Mouse (Mus musculus) erythroblast, embryonic 14.5 days (primary cell): Measurements from ENCODE around the gene Setd1a. TPM values are rescaled to one million over a fixed set of nuclear protein-coding genes. Genes with fewer than 3 reads are reported as not detected.
A peak's percentile ranks its signal among the peaks of the same experiment; 100 is the strongest.

Experiments
- H3K27me3 ChIP-seq: 2 replicates; pipeline ENCODE4 v1.6.1; 2012; ENCODE audit warnings: inconsistent platforms; ENCODE audit not compliant: control insufficient read depth
- H3K36me3 ChIP-seq: 2 replicates; pipeline ENCODE4 v1.6.1; 2012; ENCODE audit warnings: mild to moderate bottlenecking, inconsistent platforms; ENCODE audit not compliant: control insufficient read depth
- H3K4me1 ChIP-seq: 2 replicates; pipeline ENCODE4 v1.6.1; 2012; ENCODE audit warnings: inconsistent platforms; ENCODE audit not compliant: control insufficient read depth
- H3K4me3 ChIP-seq: replicated peaks from 2 replicates; pipeline ENCODE3; 2012; ENCODE audit warnings: moderate library complexity, mild to moderate bottlenecking, inconsistent platforms
- H3K9me3 ChIP-seq: 2 replicates; pipeline ENCODE4 v1.6.1; 2012; ENCODE audit warnings: low read length, inconsistent platforms, mixed read lengths; ENCODE audit not compliant: control insufficient read depth
- GATA1 ChIP-seq: IDR thresholded peaks from 2 replicates; pipeline ENCODE4 v1.6.1; 2012; ENCODE audit warnings: low read length, inconsistent platforms, mixed read lengths
- TAL1 ChIP-seq: IDR thresholded peaks from 3 replicates; pipeline ENCODE4 v1.6.1; 2012; ENCODE audit warnings: low read length, inconsistent platforms, mixed read lengths
- polyA plus RNA-seq: library from polyadenylated mRNA; stranded (reverse); fragments of >175 nt; gene quantifications from 2 replicates; pipeline ENCODE4 v1.2.3, GENCODE M21; 2012

Gene Setd1a
- polyA plus RNA-seq, 1 experiment: 6.0 TPM

GRCm38 (mm10) chr7:127808821-127809220 lies 32.4 kb downstream of the Setd1a start:
- Histone ChIP-seq H3K9me3 (no peaks in the 10 kb centered on the region), H3K4me3 (no peak overlapping the region), H3K27me3 (no peaks in the 10 kb centered on the region), H3K4me1 (peaks cover 48% of the 10 kb centered on the region), H3K36me3 (peaks cover 6% of the 10 kb centered on the region)
- TF ChIP-seq GATA1 (no peak), TAL1 (no peak)

- no peaks in the 10 kb centered on the region for H3K27me3 ChIP-seq
- H3K4me1 ChIP-seq: peaks cover 38% of the 10 kb centered on the region
- no peak overlapping the region for H3K4me3 ChIP-seq
- H3K36me3 ChIP-seq: no peaks in the 10 kb centered on the region
- no peaks in the 10 kb centered on the region for H3K9me3 ChIP-seq
- TF ChIP-seq GATA1 (no peak), TAL1 (no peak)
Observed at GRCm38 (mm10) chr7:127809846-127810245, 33.4 kb downstream of the Setd1a start.

DNA sequence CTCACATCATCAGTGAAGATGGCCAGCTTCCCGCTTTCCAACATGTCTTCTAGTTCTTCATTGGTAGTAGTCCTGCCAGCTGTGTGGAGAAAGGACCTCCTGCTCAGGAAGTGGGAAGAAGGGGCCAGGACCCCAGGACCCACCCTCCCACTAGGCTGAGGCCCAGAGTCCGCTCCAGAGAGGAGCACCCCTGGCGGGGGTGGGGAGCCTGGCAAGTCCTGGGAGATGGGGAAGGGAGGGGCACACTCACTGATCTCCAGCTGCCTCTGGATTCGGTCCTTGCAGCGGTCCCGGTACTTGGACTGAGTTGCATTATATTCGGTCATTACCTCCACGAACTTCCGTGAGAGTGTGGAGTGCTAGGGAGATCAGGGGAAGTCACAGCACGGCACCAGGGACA lies 34.2 kb downstream of the Setd1a start:
- H3K36me3 ChIP-seq: no peaks in the 10 kb centered on the region
- no peaks in the 10 kb centered on the region for H3K9me3 ChIP-seq
- no peaks in the 10 kb centered on the region for H3K27me3 ChIP-seq
- H3K4me1 ChIP-seq: peaks cover 34% of the 10 kb centered on the region
- TF ChIP-seq GATA1 (no peak), TAL1 (no peak)
- no peak overlapping the region for H3K4me3 ChIP-seq

DNA sequence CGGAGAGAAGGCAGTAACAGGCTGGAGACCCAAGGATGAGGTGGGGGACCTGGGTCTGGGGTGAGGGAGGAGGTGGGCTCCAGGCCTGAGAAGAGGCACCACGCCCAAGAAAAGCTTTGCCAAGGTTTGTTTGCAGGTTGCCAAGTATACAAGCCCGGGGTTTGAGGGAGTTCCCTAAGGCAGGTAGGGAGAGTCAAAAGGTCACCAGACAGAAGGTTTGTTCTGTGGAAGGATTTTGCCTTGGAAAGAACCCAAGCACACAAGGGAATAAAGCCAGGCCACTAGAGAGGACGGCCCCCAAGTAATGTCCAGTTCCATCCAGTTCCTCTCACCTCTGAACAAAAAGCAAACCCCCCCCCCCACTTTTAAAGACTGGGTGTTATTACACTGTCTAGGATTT lies 34.8 kb downstream of the Setd1a start:
- Histone ChIP-seq H3K4me3 (no peak overlapping the region), H3K27me3 (no peaks in the 10 kb centered on the region), H3K4me1 (peaks cover 32% of the 10 kb centered on the region), H3K9me3 (no peaks in the 10 kb centered on the region), H3K36me3 (no peaks in the 10 kb centered on the region)
- TF ChIP-seq TAL1: no peak
- no peak for TF ChIP-seq GATA1

DNA sequence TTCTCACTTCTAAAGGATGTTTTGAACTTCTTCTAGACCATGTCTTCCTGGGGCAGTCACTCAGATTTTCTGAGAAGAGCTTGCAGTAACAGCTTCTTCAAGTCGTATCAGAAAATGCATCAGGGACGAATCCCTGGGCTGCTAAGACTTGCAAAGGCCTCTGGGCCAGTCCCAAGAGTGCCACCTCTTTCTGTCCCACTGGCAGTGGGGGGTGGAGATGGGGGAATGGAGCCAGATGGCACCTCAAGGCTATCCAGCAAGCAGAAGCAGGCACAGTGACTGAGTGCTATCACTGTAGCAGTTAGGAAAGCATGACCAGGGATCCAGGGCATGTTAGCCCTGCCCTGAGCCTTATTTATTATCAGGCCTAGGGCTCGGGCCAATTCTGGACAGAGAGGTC lies 35.8 kb downstream of the Setd1a start:
- H3K4me1 ChIP-seq: peaks cover 22% of the 10 kb centered on the region
- no peaks in the 10 kb centered on the region for H3K9me3 ChIP-seq
- no peak overlapping the region for H3K4me3 ChIP-seq
- no peak for TF ChIP-seq GATA1
- TF ChIP-seq TAL1: no peak
- no peaks in the 10 kb centered on the region for H3K27me3 ChIP-seq
- H3K36me3 ChIP-seq: no peaks in the 10 kb centered on the region

DNA sequence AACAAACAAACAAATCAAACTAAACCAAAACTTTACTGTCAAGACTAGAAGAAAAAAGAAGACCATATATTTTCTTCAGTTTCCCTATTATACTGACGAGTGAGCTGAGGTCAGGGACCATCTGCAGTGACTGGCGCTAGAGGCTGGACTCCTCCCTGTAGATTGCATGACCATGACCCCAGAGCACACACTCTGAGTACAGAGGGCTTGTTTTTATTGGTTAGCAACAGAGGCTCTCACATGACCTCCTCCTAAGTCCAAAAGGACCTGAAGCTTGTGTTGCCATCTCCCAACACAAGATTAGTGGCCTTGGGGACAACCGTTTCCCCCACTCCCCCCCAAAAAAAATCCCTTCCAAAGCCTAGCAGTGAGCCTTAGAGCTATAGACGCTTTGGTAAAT lies 37.4 kb downstream of the Setd1a start:
- H3K27me3 ChIP-seq: no peaks in the 10 kb centered on the region
- no peak overlapping the region for H3K4me3 ChIP-seq
- no peak for TF ChIP-seq GATA1
- no peak for TF ChIP-seq TAL1
- H3K9me3 ChIP-seq: no peaks in the 10 kb centered on the region
- H3K4me1 ChIP-seq: peaks cover 12% of the 10 kb centered on the region
- H3K36me3 ChIP-seq: no peaks in the 10 kb centered on the region

DNA sequence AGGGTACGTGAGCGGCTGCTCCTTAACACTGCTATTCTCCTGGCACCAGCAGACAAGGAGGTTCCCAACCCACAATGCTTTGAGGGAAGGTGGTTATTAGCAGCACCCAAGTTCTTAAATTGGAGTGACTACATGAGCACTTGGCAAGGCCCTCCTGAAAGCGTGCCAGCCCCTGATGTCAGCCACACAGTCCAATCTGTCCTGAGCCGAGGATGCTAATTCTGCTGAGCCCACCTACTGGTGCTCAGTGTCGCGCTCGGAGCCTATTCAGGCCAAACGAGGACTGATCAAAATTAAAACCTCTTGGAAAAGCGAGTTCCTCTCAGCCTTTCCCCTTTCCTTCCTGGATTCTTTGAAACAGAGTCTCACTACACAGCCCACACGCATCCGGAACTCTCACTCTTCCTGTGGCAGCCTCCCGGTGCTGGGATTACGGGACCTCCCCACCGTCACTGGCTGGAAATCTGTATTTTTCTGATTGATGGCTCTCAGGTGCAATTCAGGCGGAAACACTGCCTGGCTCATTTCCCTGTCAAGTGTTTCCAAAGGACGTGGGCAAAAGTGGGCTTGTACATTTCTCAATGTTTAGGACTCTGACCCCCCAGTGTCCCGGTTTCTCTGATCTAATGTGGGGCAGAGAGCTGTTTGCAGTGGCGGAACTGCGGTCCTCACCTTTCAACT lies 37.9 kb downstream of the Setd1a start:
- Histone ChIP-seq H3K27me3 (no peaks in the 10 kb centered on the region), H3K4me3 (no peak overlapping the region)
- TF ChIP-seq TAL1 (no peak), GATA1 (no peak)

DNA sequence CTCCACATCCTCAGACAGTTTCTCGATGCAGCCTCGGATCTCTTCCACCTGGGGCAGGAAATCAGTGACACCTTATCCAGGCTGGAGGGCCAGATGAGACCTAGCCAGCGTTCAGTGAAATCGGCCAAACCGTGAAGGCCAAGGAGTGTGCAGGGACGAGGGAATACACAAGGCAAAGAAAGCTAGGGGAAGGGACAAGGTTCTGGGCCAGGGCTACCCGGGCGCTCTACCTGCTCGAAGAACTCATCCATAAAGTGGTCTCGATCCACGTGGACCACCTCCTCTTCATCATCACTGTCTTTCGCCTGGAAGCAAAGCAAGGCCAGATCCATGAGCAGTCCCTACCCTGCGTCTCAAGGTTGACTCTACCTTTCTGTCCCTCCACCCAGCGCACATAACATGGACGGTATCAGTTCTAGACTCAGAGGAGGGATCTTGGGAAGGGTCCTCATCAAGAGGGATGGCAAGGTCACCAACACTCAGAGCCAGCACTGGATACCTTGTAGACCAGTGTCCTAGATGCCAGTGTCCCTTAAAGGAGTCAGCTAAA lies 38.7 kb downstream of the Setd1a start:
- TF ChIP-seq GATA1 (no peak), TAL1 (no peak)
- no peak overlapping the region for H3K4me3 ChIP-seq
- peaks cover 8% of the 10 kb centered on the region for H3K4me1 ChIP-seq

More for the DNA sequence above, 37.9 kb downstream of the Setd1a start:
- no peaks in the 10 kb centered on the region for H3K9me3 ChIP-seq
- H3K4me1 ChIP-seq: peaks cover 8% of the 10 kb centered on the region
- H3K36me3 ChIP-seq: no peaks in the 10 kb centered on the region

DNA sequence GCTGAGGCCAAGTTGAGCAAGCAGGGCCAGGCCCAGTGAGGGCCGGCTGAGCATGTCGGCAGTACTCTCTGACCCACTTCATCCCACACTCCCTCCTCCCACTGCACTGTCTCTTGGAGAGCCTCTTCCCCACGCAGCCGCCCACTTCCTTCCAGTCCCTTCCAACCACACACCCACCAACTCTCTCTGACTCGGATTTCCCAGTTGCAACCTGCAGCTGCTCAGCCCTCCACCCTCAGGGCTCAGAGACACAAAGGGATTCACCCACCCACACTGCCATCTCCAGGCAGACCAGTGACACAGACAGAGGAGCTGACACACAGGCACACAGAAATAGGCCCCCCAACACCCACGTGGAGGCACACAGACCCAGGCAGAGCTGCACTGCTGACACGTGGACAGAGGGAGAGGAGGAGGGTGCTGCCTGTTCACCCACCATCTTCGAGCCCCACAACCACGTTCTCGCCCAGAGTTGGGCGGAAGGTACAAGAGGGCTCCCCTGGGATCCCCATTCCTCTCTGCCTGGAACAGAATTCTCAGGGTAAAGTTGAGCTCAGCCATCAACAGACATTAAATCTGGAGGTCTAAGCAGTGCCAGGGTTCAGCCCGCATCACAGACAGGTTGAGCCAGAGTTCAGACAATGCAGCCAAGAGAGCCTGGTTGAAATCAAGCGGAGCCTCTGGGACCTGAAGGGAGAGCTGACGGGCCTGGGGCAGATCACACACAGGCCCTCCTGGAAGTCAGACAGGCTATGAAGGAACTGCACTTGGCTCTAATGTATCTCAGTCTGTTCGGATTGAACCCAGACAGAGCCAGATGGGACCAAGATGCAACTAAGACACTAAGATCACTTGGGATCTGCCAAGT lies 39.7 kb downstream of the Setd1a start:
- H3K4me3 ChIP-seq: no peak overlapping the region
- H3K36me3 ChIP-seq: no peaks in the 10 kb centered on the region
- TF ChIP-seq GATA1: no peak
- 0 out of 3 replicates have a peak, but pooled peaks have one; percentile 19 for TF ChIP-seq TAL1
- H3K4me1 ChIP-seq: peaks cover 8% of the 10 kb centered on the region
- H3K27me3 ChIP-seq: no peaks in the 10 kb centered on the region
- H3K9me3 ChIP-seq: no peaks in the 10 kb centered on the region

More for the DNA sequence above, 38.7 kb downstream of the Setd1a start:
- Histone ChIP-seq H3K9me3 (no peaks in the 10 kb centered on the region), H3K36me3 (no peaks in the 10 kb centered on the region), H3K27me3 (no peaks in the 10 kb centered on the region)
